Mouse (Mus musculus): ENCODE measurements around the gene B3galt6. TPM values are rescaled to one million over a fixed set of nuclear protein-coding genes. Genes with fewer than 3 reads are reported as not detected.
A peak's percentile ranks its signal among the peaks of the same experiment; 100 is the strongest.

B3galt6 gene
- polyA plus RNA-seq, 1 experiment from 2014 or later = 35.6 TPM

DNA sequence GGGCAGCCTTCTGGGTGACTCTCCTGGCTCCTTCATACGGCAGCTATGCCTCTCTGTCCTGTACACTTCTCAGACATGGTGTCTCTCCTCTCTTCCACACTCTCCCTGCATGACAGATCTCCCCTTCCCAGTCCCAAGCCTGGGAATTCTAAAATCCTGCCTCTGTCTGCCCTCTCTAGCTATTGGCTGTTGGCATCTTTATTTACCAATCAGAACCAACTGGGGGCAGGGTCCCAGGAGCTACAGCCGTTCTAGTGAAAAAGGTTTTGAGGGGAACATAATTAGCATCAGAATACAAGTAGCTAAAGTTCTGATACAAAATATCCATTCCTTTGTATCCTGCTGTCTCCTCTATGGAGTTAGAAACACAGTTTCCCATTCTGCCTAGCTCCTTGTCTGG, 8.7 kb downstream of the B3galt6 start:
- Histone ChIP-seq H3K9ac (replicated peaks) (no peak overlapping the region), H3K4me2 (no peak overlapping the region)
- ATAC-seq (ENCODE audit: low FRiP score) = no peak

DNA sequence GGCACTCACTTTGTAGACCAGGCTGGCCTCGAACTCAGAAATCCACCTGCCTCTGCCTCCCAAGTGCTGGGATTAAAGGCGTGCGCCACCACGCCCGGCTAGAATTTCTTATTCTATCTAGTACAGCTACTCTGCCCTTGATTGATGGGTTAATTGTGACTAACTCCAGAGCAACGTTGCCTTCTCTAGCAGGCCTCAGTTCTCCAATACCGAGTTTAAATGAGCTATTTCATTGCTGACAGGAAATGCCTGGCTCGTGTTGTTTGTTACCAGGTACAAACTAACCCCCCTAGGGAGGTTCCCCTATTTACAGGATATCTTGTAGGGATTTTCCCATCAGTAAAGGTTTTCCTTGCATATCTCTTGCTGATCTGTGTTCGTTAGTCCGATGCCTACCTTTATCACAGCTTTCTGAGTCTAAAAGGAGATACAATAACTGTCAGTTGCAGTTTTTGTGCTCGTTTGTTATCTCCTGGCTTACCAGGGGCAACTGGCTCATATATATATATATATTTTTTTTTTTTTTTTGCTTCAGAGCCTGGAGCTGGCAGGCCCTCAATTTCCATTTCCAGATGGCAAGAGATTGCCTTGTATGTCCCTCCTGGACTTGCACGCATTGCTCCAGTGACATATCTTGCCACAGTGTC, 10.9 kb downstream of the B3galt6 start:
- whole genome bisulfite sequencing = 78% methylated on average over 12 of the region's 12 CpGs
- Histone ChIP-seq H3K4me1 (no peaks in the 10 kb centered on the region), H3K4me2 (no peak overlapping the region), H3K27ac (replicated peaks) (no peak overlapping the region), H3K9me3 (replicated peaks) (no peaks in the 10 kb centered on the region), H3K36me3 (no peaks in the 10 kb centered on the region), H3K4me3 (replicated peaks) (no peak overlapping the region), H3K9ac (replicated peaks) (no peak overlapping the region), H3K27me3 (replicated peaks) (no peaks in the 10 kb centered on the region)
- ATAC-seq (ENCODE audit: low FRiP score) = no peak

More for the DNA sequence above, 8.7 kb downstream of the B3galt6 start:
- no peak overlapping the region for H3K27ac ChIP-seq (replicated peaks)
- no peaks in the 10 kb centered on the region for H3K4me1 ChIP-seq
- no peak overlapping the region for H3K4me3 ChIP-seq (replicated peaks)
- no peaks in the 10 kb centered on the region for H3K9me3 ChIP-seq (replicated peaks)
- 23% methylated on average over 2 of the region's 2 CpGs for WGBS
- H3K27me3 ChIP-seq (replicated peaks) = no peaks in the 10 kb centered on the region
- H3K36me3 ChIP-seq = no peaks in the 10 kb centered on the region

DNA sequence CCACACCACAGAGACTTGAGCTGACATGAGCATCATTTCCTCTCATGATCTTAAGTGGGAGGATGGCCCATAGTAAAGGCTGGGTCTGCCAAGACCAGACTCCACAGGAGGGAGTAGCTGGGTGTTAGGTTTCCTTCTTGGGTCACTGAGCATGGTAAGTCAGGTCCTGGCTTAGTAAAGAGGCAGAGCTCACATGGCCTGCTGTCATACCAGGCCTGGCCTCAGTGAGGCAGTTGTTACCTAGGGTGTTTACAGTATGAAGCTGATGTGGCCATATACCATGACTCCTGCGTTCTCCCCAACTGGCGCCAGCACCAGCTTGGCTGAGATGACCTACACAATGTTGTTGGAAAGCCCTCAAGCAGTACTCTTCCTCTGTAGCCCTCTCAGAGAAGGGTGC, 19.2 kb downstream of the B3galt6 start:
- H3K36me3 ChIP-seq = no peaks in the 10 kb centered on the region
- no peak overlapping the region for H3K9ac ChIP-seq (replicated peaks)
- H3K27me3 ChIP-seq (replicated peaks) = no peaks in the 10 kb centered on the region
- H3K27ac ChIP-seq (replicated peaks) = no peak overlapping the region
- H3K9me3 ChIP-seq (replicated peaks) = no peaks in the 10 kb centered on the region
- no peak overlapping the region for H3K4me3 ChIP-seq (replicated peaks)
- H3K4me2 ChIP-seq = no peak overlapping the region
- no peak for ATAC-seq (ENCODE audit: low FRiP score)
- WGBS = 92% methylated on average over 2 of the region's 2 CpGs
- H3K4me1 ChIP-seq = no peaks in the 10 kb centered on the region

DNA sequence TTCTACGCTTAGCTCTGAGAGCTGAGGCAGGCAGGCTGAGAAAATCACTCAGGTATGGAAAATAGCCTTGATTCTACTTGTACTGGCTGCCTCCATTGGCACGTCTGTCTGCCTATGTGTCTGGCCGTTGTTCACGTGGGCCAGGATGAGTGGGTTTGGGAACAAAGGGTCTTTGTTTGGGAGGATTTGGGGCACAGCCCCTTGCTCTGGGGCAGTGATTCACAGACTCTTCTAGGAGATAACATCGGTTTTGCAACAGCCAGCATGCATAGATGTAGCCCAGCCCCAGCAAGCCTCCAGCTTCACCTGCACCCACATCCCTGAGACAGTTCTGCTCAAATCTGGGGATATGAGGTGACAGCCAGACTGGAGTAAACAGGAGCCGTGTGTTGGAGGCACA, 19.8 kb downstream of the B3galt6 start:
- no peak overlapping the region for H3K9ac ChIP-seq (replicated peaks)
- H3K4me3 ChIP-seq (replicated peaks) = no peak overlapping the region
- no peaks in the 10 kb centered on the region for H3K9me3 ChIP-seq (replicated peaks)
- no peak overlapping the region for H3K4me2 ChIP-seq
- H3K27ac ChIP-seq (replicated peaks) = no peak overlapping the region
- no peaks in the 10 kb centered on the region for H3K4me1 ChIP-seq
- H3K27me3 ChIP-seq (replicated peaks) = no peaks in the 10 kb centered on the region
- no peaks in the 10 kb centered on the region for H3K36me3 ChIP-seq
- ATAC-seq (ENCODE audit: low FRiP score) = no peak
- WGBS = 65% methylated on average over 6 of the region's 6 CpGs

DNA sequence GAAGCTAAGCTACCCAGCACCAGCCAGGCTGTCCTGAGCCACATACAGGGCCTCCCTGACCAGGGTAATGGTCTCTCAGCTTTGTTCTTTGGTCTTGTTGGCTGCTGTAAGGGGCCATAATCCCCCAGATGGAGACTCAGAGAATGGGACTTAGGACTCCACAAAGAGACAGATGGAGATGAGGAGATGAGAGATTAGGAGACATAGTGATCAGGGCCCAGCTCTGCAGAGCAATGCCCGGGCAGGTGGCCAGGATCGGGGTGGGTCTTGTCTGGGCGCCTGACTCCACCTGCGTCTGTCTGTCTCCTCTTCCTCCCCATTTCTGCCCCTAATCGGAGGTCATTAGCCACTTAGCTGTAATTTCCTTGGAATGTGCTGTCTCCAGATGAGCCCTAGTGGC, 22.2 kb downstream of the B3galt6 start:
- H3K36me3 ChIP-seq = peaks cover 14% of the 10 kb centered on the region
- H3K9ac ChIP-seq (replicated peaks) = no peak overlapping the region
- no peaks in the 10 kb centered on the region for H3K4me1 ChIP-seq
- H3K27ac ChIP-seq (replicated peaks) = no peak overlapping the region
- no peaks in the 10 kb centered on the region for H3K27me3 ChIP-seq (replicated peaks)
- WGBS = 66% methylated on average over 5 of the region's 5 CpGs
- H3K4me2 ChIP-seq = no peak overlapping the region
- no peak overlapping the region for H3K4me3 ChIP-seq (replicated peaks)
- ATAC-seq (ENCODE audit: low FRiP score) = no peak
- H3K9me3 ChIP-seq (replicated peaks) = no peaks in the 10 kb centered on the region

DNA sequence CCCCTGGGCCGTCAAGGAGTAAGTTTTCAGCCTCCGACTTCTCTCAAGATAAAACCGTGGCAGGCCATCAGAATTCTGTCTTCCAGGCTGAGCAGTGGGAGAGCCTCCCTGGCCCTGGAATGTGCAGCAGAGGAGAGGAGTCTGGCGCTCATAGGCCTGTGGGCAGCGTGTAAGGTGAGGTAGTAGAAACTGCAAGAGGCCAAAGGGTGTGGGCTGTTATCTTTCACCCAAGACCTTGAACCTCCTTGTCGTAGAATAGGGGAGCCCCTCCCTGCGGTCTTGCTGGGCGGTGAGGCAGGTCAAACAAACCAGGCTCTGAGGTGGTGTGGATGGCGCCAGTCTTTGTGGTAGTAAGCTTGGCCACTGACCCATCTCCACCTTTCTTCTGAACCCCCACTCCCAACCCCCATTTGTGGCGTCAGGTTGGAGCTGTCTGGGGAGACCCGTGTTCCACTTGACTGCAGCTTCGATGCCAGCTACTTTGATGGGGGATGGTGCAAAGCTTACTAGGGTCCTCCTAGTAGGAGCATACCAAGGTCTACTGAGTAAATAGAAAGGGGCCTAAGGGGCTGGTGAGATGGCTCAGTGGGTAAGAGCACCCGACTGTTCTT, 23.3 kb downstream of the B3galt6 start:
- no peaks in the 10 kb centered on the region for H3K27me3 ChIP-seq (replicated peaks)
- H3K9me3 ChIP-seq (replicated peaks) = no peaks in the 10 kb centered on the region
- H3K36me3 ChIP-seq = peaks cover 23% of the 10 kb centered on the region
- ATAC-seq (ENCODE audit: low FRiP score) = no peak
- H3K4me1 ChIP-seq = no peaks in the 10 kb centered on the region
- no peak overlapping the region for H3K4me3 ChIP-seq (replicated peaks)
- no peak overlapping the region for H3K27ac ChIP-seq (replicated peaks)
- no peak overlapping the region for H3K4me2 ChIP-seq
- 85% methylated on average over 13 of the region's 13 CpGs for WGBS
- H3K9ac ChIP-seq (replicated peaks) = no peak overlapping the region

DNA sequence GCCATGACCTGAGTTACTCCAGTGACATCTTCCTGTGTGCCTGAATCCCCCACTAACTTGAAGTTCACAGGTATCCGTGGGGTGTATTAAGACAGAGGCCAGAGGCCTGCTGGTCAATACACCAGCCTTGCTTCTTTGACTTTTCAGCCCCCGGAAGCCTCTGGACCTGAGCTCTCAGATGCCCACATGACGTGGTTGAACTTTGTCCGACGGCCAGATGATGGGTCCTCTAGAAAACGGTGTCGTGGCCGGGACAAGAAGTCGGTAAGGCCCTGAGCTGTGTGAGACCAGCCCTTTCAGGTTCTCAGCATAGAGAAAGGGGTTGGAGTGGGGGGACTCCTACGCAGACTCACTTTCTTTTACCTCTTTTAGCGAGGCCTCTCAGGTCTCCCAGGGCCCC, 28.1 kb downstream of the B3galt6 start:
- Histone ChIP-seq H3K4me2 (no peak overlapping the region), H3K36me3 (peaks cover 23% of the 10 kb centered on the region), H3K27ac (replicated peaks) (no peak overlapping the region), H3K4me1 (peaks cover 15% of the 10 kb centered on the region), H3K27me3 (replicated peaks) (no peaks in the 10 kb centered on the region), H3K9ac (replicated peaks) (no peak overlapping the region), H3K9me3 (replicated peaks) (no peaks in the 10 kb centered on the region), H3K4me3 (replicated peaks) (no peak overlapping the region)
- no peak for ATAC-seq (ENCODE audit: low FRiP score)
- 95% methylated on average over 11 of the region's 11 CpGs for WGBS

DNA sequence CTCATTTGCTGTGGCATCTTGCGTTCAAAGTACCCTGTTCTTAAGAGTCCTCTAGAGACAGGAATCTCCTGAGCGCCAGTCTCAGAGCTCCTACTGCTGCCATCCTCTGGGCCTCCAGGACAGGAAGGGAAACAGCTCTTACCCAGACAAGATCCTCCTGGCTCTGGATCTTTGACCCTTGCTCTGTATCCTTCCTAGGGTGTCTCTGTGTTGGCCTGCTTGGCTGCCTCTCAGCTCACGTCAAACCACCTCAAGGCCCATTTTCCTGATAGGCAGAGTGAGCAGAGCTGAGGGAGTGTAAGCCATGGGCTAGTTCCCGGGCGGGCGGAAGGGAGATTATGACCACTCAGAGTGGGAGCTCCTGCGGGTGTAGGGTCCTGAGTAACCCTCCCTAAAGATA, 29.3 kb downstream of the B3galt6 start:
- peak overlapping the region; percentile 42; the same call in 1 of the 2 replicates for H3K4me3 ChIP-seq (replicated peaks)
- no peaks in the 10 kb centered on the region for H3K9me3 ChIP-seq (replicated peaks)
- H3K4me1 ChIP-seq = peaks cover 15% of the 10 kb centered on the region
- peaks cover 30% of the 10 kb centered on the region for H3K36me3 ChIP-seq
- 71% methylated on average over 7 of the region's 7 CpGs for WGBS
- no peak for ATAC-seq (ENCODE audit: low FRiP score)
- peak overlapping the region; percentile 75 for H3K4me2 ChIP-seq
- H3K27ac ChIP-seq (replicated peaks) = no peak overlapping the region
- no peaks in the 10 kb centered on the region for H3K27me3 ChIP-seq (replicated peaks)
- H3K9ac ChIP-seq (replicated peaks) = peak overlapping the region; percentile 57; the same call in 1 of the 2 replicates

DNA sequence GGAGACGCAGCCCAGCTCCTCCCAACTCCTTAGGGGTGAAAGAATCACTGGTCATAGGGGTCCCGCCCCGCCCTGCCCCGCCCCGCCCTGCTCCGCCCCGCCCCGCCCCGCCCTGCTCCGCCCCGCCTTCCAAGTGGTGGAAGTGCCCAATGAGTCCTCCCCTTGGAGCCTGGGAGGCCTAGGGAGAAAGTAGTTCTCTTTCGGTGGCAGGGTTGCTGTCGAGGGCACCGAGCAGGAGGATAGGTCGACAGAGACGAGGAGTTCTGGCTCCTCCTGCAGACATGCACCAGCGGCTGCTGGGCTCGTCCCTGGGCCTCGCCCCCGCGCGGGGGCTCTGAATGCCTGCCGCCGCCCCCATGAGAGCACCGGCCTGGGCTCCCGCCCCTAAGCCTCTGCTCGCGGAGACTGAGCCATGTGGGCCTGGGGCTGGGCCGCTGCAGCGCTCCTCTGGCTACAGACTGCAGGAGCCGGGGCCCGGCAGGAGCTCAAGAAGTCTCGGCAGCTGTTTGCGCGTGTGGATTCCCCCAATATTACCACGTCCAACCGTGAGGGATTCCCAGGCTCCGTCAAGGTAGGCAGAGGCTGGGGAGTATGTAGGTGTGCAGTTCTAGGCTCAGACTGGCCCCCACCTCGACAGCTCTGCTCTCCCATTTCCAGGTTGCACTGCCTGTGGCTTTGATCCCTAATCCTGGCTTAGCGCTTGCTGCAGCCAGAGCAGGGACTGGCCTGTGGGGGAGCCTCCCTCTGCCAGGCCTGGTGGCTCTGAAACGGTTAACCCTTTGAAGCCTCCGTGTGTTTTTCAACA, 30.1 kb downstream of the B3galt6 start, which contains the start of gene C1qtnf12:
C1qtnf12 (plus strand) TSS at position 152 of the 805 bp plus-strand sequence.
- Histone ChIP-seq H3K27ac (replicated peaks) (0 out of 2 replicates have a peak within 1 kb of the TSS, but pooled peaks have one; percentile 41), H3K9ac (replicated peaks) (peak within 1 kb of the TSS; percentile 57)

DNA sequence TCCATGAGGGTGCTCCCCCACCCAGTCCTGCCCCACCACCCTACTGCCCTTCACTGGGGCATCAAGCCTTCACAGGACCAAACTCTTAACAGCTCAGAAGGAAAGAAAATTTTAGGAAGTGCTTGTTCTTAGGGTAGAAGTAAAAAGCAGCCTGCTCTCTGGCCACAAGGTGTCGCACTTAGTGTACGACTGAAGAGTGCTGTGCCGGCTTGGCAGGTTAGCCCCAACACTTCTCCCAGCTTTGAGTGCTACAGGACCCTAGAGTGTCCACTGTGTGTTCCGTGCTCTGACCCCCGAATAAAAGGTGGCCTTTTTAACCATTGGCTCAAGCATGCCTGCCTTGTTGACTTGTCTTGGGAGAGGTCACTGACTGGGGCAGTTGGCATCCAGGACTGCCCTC, 33.2 kb downstream of the B3galt6 start:
- Histone ChIP-seq H3K27me3 (replicated peaks) (no peaks in the 10 kb centered on the region), H3K4me3 (replicated peaks) (no peak overlapping the region), H3K27ac (replicated peaks) (no peak overlapping the region), H3K36me3 (peaks cover 37% of the 10 kb centered on the region), H3K9ac (replicated peaks) (no peak overlapping the region), H3K9me3 (replicated peaks) (no peaks in the 10 kb centered on the region), H3K4me2 (no peak overlapping the region), H3K4me1 (peaks cover 15% of the 10 kb centered on the region)
- ATAC-seq (ENCODE audit: low FRiP score) = peak; percentile 66; the same call in 1 of the 2 replicates
- 9% methylated on average over 5 of the region's 5 CpGs for WGBS

More for the DNA sequence above, 30.1 kb downstream of the B3galt6 start, which contains the start of gene C1qtnf12:
- H3K4me2 ChIP-seq = peak within 1 kb of the TSS; percentile 75
- no peaks in the 10 kb centered on the region for H3K9me3 ChIP-seq (replicated peaks)
- WGBS = 1% methylated on average over 40 of the region's 42 CpGs
- no peaks in the 10 kb centered on the region for H3K27me3 ChIP-seq (replicated peaks)
- H3K36me3 ChIP-seq = peaks cover 38% of the 10 kb centered on the region
- peaks cover 15% of the 10 kb centered on the region for H3K4me1 ChIP-seq
- no peak for ATAC-seq (ENCODE audit: low FRiP score)
- H3K4me3 ChIP-seq (replicated peaks) = peak within 1 kb of the TSS; percentile 42

DNA sequence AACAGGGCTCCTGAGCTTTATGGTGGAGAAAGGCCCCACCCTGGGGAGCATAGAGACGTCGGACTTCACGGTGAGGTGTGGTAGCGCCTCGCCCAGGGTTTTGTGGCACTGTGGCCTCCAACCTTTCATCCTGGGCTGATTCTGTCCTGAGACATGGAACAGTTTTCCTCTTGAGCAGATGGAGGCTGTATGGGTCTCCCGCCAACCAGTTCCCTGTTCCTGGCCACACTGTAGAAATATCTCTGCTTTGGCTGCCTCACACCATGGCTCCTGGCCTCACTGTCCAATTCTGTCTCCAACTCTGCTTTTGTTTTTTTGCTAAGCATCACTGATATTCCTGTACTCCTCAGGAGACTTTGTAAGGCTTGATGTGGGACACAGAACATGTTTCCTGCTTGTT, 37.0 kb downstream of the B3galt6 start:
- Histone ChIP-seq H3K4me1 (no peaks in the 10 kb centered on the region), H3K27me3 (replicated peaks) (no peaks in the 10 kb centered on the region), H3K9ac (replicated peaks) (no peak overlapping the region), H3K36me3 (peaks cover 70% of the 10 kb centered on the region), H3K27ac (replicated peaks) (no peak overlapping the region), H3K4me2 (no peak overlapping the region), H3K4me3 (replicated peaks) (no peak overlapping the region), H3K9me3 (replicated peaks) (no peaks in the 10 kb centered on the region)
- ATAC-seq (ENCODE audit: low FRiP score) = no peak
- WGBS = 94% methylated on average over 6 of the region's 6 CpGs

DNA sequence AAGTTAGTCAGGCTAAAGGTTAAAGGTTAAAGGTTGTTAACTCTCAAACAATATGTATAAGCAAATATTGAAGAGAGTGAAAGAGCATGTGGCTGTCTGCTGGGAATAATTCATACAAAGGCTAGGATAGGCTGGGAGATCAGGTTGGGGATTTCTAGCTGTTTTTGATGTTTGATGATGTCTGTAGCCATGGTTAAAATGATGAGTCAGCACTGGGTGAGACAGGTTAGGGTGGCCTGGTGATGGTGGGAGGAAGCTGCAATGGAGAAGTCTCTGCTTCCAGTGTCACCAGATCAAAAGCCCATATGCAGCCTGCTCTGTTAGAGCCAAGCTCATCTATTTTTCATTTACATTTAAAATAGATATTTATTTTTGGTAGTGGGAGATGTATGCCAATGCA, 45.4 kb downstream of the B3galt6 start:
- Histone ChIP-seq H3K4me1 (peaks cover 30% of the 10 kb centered on the region), H3K4me3 (replicated peaks) (no peak overlapping the region), H3K4me2 (no peak overlapping the region), H3K9me3 (replicated peaks) (no peaks in the 10 kb centered on the region), H3K9ac (replicated peaks) (no peak overlapping the region), H3K36me3 (peaks cover 52% of the 10 kb centered on the region), H3K27me3 (replicated peaks) (no peaks in the 10 kb centered on the region), H3K27ac (replicated peaks) (no peak overlapping the region)
- no peak for ATAC-seq (ENCODE audit: low FRiP score)

Measured in neural tube, embryonic 15.5 days (tissue).